Mouse (Mus musculus) heart, adult 2 months (tissue): ENCODE results near the gene Pim3.
A peak's percentile ranks its signal among the peaks of the same experiment; 100 is the strongest.

Experiments used
- CTCF ChIP-seq: fragments of 200-600 bp; IDR thresholded peaks from 2 replicates; pipeline ENCODE4 v1.8.1; 2022; ENCODE audit warnings: antibody characterized with exemption, mild to moderate bottlenecking, moderate library complexity
- POLR2A ChIP-seq: fragments of 200-500 bp; IDR thresholded peaks from 2 replicates; pipeline ENCODE4 v1.6.1; 2011; ENCODE audit warnings: mild to moderate bottlenecking, low read depth, low read length, control low read depth; ENCODE audit not compliant: insufficient read depth

DNA sequence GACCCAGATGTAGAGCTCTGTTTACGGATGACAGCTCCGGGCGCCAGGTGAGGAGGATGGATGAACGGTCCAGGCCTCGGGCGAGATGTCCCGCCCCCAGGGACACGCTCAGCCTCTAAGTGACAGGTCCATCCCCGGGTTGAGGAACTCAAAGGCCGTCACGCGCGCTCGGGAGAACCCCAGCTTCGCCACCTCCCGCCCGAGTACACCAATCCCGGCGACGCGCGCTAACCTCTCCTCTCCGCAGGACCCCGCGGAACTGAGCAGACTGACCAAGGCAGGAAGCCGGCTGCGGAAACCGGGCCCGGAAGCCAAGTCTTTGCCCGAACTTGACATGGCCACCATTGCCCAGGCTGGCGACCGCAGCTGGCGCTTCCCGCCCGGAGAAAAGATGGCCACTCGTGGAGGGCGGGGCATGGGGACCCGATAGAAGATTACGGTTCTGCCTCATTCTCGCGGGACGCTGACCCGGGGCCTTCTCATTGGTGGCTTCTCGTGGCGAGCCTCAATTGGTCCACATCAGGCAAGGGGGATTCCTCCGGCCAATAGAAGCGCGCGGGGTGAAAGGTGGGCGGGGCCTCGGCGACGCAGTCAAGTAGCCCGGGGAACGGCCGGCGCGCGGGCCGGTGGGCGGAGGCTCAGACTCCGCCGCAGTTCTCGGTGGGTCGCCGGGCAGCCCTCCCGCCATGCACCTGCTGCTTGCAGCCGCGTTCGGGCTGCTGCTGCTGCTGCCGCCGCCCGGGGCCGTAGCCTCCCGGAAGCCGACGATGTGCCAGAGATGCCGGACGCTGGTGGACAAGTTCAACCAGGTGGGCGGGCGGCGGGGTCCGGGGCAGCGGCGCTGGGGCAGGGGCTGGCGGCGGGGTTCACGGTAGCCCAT lies 42.7 kb upstream of the Pim3 start, which contains the start of the genes Alg12 and Creld2:
- TF ChIP-seq CTCF (no peak), POLR2A (peak; percentile 74)
